Mouse (Mus musculus): ENCODE measurements around the gene Ctdspl.

Ctdspl gene

DNA sequence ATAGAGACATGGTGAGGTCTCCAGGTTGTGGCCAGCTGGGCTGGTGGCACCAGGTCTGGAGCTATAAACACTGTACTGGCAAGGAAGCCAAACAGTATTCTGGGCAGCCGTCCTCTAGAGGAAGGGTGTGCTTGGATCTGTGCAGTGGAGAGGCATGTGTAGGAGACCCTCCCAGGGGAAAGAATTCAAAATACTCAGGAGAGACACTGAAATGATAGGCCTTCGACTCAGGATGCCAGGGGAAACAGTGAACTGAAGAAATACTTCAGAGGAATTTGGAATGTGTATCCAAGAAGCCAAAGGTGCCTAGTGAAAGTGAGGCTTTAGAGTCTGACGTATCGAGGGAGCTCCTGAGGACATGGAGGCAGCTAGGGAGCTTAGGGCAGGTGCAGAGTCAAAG, 23.4 kb downstream of the Ctdspl start:
- DNase-seq (ENCODE audit: low read depth, low spot score) = no peak

- no peak for DNase-seq (ENCODE audit: low read depth, low spot score)
Observed at GRCm38 (mm10) chr9:118950061-118950460, 23.8 kb downstream of the Ctdspl start.

- DNase-seq (ENCODE audit: low read depth, low spot score) = no peak
Observed at GRCm38 (mm10) chr9:118950751-118951150, 24.5 kb downstream of the Ctdspl start.

DNA sequence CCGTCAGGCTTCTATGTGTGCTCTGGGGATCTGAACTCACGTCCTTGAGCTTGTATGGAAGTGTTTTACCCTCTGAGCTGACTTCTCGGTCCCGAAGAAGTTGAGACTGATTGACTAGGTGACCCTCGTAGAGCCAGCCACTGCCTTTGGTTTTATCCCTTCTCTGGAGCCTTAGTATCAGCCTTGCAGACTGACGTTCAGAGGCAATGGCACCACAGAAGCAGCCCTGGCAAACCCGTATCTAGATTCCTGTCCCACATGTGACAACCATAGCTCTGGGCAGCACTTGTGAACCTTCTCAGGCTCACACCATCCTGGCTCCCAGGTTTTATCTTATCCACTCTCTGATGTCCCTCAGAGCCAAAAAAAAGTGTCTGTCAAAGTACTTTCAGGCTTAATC, 25.1 kb downstream of the Ctdspl start:
- DNase-seq (ENCODE audit: low read depth, low spot score) = no peak

- DNase-seq (ENCODE audit: low read depth, low spot score) = no peak
Observed at GRCm38 (mm10) chr9:118952180-118952579, 25.9 kb downstream of the Ctdspl start.

GRCm38 (mm10) chr9:118953465-118954194, 27.4 kb downstream of the Ctdspl start:
- no peak for DNase-seq (ENCODE audit: low read depth, low spot score)

DNA sequence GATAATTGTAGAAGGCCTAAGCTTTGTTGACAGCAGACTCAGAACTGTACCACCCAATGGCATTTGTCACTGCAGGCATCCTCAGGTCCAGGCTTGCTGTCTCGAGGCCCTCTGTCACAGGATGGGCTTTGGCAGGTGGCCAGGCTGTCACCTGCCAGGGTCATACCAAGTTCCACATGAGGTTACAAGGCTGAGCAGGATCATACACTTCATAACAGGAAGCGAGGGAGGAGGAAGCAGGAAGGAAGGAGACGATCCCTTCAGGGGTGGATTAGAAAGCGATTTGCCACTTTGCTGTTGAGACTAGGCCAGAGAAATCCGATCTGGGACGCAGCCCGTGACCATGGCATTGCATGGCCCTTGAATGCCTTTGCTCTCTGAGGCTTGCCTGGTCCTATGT, 32.5 kb downstream of the Ctdspl start:
- no peak for DNase-seq (ENCODE audit: low read depth, low spot score)

- DNase-seq (ENCODE audit: low read depth, low spot score) = no peak
Observed at GRCm38 (mm10) chr9:118960415-118961091, 34.3 kb downstream of the Ctdspl start.

GRCm38 (mm10) chr9:118963149-118963548, 36.9 kb downstream of the Ctdspl start:
- no peak for DNase-seq (ENCODE audit: low read depth, low spot score)

- DNase-seq (ENCODE audit: low read depth, low spot score) = no peak
Observed at GRCm38 (mm10) chr9:118964263-118965034, 38.2 kb downstream of the Ctdspl start.

DNA sequence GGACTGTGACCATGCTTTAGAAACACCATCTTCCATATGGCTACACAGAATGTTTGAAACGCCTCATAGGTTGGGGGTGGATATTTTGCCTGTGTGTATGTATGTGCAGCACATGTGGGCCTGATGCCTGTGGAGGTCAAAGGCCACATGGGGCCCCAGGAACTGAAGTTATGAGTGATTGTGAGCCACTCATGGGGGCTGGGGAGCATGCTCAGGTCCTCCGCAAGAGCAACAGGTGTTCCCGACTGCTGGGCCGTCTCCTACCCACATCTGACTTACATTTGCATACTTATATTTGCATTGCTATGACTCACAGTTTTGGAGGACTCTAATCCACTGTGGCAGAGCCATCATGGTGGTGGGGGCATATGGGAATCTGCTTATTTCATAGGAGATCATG, 43.6 kb downstream of the Ctdspl start:
- DNase-seq (ENCODE audit: low read depth, low spot score) = no peak

DNA sequence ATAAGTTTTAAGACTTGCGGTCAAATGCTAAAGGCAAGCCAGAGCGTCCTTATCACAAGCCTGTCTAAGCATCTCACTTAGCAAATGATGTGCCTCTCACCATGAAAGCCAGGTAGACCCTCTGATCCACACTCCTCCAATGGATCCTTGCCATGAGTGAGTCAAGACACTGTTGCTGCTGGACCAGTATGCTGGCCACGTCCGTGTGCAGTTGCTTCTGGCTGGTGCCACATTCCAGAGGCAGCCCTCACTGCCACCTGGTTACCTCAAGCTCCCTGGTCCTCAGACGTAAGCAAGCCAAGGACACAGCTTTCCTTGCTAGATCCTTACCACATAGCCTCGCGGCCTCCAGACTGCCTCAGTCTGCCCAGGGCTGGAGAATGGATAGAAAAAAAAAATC, 46.8 kb downstream of the Ctdspl start:
- DNase-seq (ENCODE audit: low read depth, low spot score) = no peak

- no peak for DNase-seq (ENCODE audit: low read depth, low spot score)
Observed at GRCm38 (mm10) chr9:118973566-118973965, 47.3 kb downstream of the Ctdspl start.

DNA sequence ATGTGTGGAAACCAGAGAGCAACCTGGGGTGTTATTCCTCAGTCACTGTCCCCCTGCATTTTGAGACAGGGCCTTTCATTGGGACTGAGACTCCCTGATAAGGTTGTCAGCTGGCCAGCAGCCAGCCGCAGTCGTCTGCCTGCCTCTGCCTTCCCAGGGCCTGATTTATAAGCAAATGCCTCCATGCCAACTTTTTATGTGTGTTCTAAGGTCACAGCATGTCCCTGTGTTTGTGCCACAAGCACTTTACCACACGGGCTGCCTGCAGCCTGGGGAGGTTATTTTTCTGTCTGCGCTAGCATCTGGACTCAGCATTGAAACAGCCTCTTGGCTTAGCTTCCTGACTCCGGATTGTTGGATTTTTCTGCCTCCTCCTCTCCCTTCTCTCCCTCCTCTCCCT, 47.9 kb downstream of the Ctdspl start:
- DNase-seq (ENCODE audit: low read depth, low spot score) = no peak

- DNase-seq (ENCODE audit: low read depth, low spot score) = no peak
Observed at GRCm38 (mm10) chr9:118975211-118975671, 49.0 kb downstream of the Ctdspl start.

- no peak for DNase-seq (ENCODE audit: low read depth, low spot score)
Observed at GRCm38 (mm10) chr9:118975758-118976157, 49.5 kb downstream of the Ctdspl start.

DNA sequence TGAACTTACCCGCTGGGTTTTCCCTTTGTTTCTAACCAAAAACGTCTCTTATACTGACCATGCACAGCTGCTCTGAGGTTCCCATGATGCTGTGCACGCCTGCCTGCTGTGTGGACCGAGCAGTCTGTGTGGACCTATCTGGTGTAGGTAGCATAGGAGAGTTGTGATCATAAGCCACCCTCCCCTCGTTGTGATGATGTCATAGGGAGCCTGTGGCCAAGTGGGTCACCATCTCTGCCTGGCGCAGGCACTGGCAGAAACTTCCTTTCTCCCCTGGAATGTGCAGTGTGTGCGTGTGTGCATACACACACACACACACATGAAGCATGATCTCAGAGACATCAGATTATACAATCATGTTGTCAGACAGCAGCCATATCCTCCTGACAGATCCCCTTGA, 50.3 kb downstream of the Ctdspl start:
- DNase-seq (ENCODE audit: low read depth, low spot score) = no peak

GRCm38 (mm10) chr9:118977425-118977824, 51.2 kb downstream of the Ctdspl start:
- no peak for DNase-seq (ENCODE audit: low read depth, low spot score)

DNA sequence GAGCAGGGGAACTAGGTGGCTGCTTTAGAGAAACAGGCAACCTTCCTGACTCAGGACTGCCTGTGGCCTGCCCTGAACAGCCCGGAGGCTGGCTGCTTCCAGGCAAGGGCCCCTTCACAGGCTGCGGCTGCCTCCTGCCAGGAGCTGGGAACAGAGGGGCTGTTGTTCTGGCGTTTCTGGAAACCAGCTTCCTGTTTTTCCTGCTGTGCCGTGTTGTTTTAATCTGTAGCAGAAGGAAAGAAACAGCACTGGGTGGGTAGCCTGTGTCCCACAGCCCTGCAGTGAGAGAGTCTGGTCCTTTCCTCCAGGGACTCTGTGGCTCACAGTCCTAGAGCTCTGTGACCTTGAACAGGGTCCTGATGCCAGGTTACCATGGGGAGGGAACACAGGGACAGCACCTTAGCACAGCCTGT, 54.2 kb downstream of the Ctdspl start:
- DNase-seq (ENCODE audit: low read depth, low spot score) = no peak

GRCm38 (mm10) chr9:118984650-118985432, 58.6 kb downstream of the Ctdspl start:
- DNase-seq (ENCODE audit: low read depth, low spot score) = peak; percentile 43

GRCm38 (mm10) chr9:118986286-118986685, 60.0 kb downstream of the Ctdspl start:
- DNase-seq (ENCODE audit: low read depth, low spot score) = no peak
